Mouse (Mus musculus) forebrain, embryonic 10.5 days (tissue): Measurements from ENCODE around the gene Mfsd11. TPM values are rescaled to one million over a fixed set of nuclear protein-coding genes. Genes with fewer than 3 reads are reported as not detected.
A peak's percentile ranks its signal among the peaks of the same experiment; 100 is the strongest.
"Not testable (repeated sequence)": the region's sequence is repeated elsewhere in the genome, so short reads cannot be mapped to it uniquely, and the experiment has no call there.

Experiments
- DNase-seq: peaks from one replicate; pipeline ENCODE4 v3.0.0-alpha.2; 2017; ENCODE audit warnings: low spot score; ENCODE audit errors: extremely low spot score
- H3K27ac ChIP-seq: fragments of 300-500 bp; sonication (generic); 2 replicates; pipeline ENCODE4 v1.5.1; 2016; ENCODE audit warnings: mild to moderate bottlenecking
- H3K27me3 ChIP-seq: fragments of 300-500 bp; sonication (generic); 2 replicates; pipeline ENCODE4 v1.6.1; 2016; ENCODE audit warnings: mild to moderate bottlenecking; ENCODE audit not compliant: poor library complexity, severe bottlenecking
- H3K36me3 ChIP-seq: fragments of 300-500 bp; sonication (generic); replicated peaks from 2 replicates; pipeline ENCODE4 v1.6.1; 2016; ENCODE audit warnings: mild to moderate bottlenecking, moderate library complexity
- H3K4me1 ChIP-seq: fragments of 300-500 bp; sonication (generic); 2 replicates; pipeline ENCODE4 v1.6.1; 2016
- H3K4me3 ChIP-seq: fragments of 300-500 bp; sonication (generic); 2 replicates; pipeline ENCODE4 v1.5.1; 2016; ENCODE audit warnings: mild to moderate bottlenecking, moderate library complexity
- H3K9me3 ChIP-seq: fragments of 300-500 bp; sonication (generic); 2 replicates; pipeline ENCODE4 v1.6.1; 2016; ENCODE audit warnings: mild to moderate bottlenecking, moderate library complexity
- WGBS: fragments of 180-500 bp; shearing (Covaris S2); methylation state at CpG from one replicate; pipeline ENCODE4 v1.1.7; 2016; 5-methylcytosine and 5-hydroxymethylcytosine counted together
- polyA plus RNA-seq: library from polyadenylated mRNA; unstranded; fragments of >200 nt; fragmentation: Nextera tagmentation; extraction: Ambion mirVana; gene quantifications from 2 replicates; pipeline ENCODE4 v1.2.1, GENCODE M21; 2016

The Mfsd11 gene
- polyA plus RNA-seq, 1 experiment from 2014 or later: 18.9 TPM

DNA sequence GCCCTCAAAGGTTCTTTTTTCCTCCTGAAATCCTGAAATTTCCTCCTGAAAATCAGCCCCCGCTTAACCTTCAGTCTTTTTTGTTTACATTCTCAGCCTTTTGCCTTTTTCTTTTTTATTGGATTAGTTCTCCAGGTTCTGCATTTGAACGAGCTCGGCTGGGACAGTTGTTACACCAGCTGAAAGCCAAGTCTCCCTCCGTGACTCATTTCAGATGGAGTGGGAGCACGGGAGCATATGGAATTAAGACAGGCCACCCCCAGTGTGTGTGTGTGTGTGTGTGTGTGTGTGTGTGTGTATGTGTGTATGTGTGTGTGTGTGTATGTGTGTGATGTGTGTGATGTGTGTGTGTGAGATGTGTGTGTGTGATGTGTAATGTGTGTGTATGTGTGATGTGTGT lies 29.2 kb downstream of the Mfsd11 start:
- no peak overlapping the region for H3K4me3 ChIP-seq

GRCm38 (mm10) chr11:116882446-116882845 lies 30.2 kb downstream of the Mfsd11 start:
- H3K4me1 ChIP-seq: peaks cover 10% of the 10 kb centered on the region
- no peak overlapping the region for H3K4me3 ChIP-seq
- H3K27ac ChIP-seq: no peak overlapping the region
- DNase-seq: no peak
- WGBS: 85% methylated on average over 10 of the region's 10 CpGs
- H3K36me3 ChIP-seq: no peaks in the 10 kb centered on the region
- peaks cover 31% of the 10 kb centered on the region for H3K27me3 ChIP-seq
- no peaks in the 10 kb centered on the region for H3K9me3 ChIP-seq

More for the DNA sequence above, 29.2 kb downstream of the Mfsd11 start:
- 70% methylated on average over 5 of the region's 5 CpGs for WGBS
- peaks cover 21% of the 10 kb centered on the region for H3K27me3 ChIP-seq
- no peak for DNase-seq
- H3K4me1 ChIP-seq: peaks cover 10% of the 10 kb centered on the region
- H3K27ac ChIP-seq: no peak overlapping the region
- no peaks in the 10 kb centered on the region for H3K36me3 ChIP-seq
- H3K9me3 ChIP-seq: no peaks in the 10 kb centered on the region

- 88% methylated on average over 6 of the region's 6 CpGs for WGBS
- no peak overlapping the region for H3K27ac ChIP-seq
- no peak for DNase-seq
- H3K4me1 ChIP-seq: peaks cover 10% of the 10 kb centered on the region
- no peaks in the 10 kb centered on the region for H3K36me3 ChIP-seq
- peaks cover 37% of the 10 kb centered on the region for H3K27me3 ChIP-seq
- no peaks in the 10 kb centered on the region for H3K9me3 ChIP-seq
- no peak overlapping the region for H3K4me3 ChIP-seq
These were observed 31.8 kb downstream of the Mfsd11 start for GRCm38 (mm10) chr11:116884061-116884460.

- Histone ChIP-seq H3K4me3 (peak overlapping the region; percentile 36), H3K27me3 (peaks cover 38% of the 10 kb centered on the region), H3K36me3 (no peaks in the 10 kb centered on the region), H3K9me3 (no peaks in the 10 kb centered on the region), H3K27ac (peak overlapping the region; percentile 52; the same call in 1 of the 2 replicates), H3K4me1 (peaks cover 15% of the 10 kb centered on the region)
- 3% methylated on average over 27 of the region's 28 CpGs for WGBS
- peak; percentile 82 for DNase-seq
These were observed 33.3 kb downstream of the Mfsd11 start for GRCm38 (mm10) chr11:116885275-116886151.

DNA sequence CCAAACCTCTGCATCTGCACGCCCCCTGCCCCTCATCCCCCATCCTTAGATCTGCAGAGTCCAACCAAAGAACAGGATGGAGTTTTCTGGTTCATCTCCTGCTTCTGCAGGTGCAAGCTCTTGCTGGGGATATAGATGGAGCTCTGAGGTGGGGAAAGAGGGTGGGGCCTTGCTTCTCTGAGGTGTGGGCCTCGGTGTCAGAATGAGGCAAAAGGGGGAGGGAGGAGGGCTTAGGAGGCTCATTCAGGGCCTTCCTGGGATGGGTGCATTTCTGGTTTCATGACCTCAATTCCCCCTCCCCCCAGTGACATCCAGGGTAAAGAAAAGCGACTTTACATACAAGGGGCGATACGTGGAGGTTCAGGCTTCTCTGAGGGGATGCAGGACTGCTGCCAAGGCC lies 34.9 kb downstream of the Mfsd11 start:
- Histone ChIP-seq H3K4me3 (no peak overlapping the region), H3K4me1 (peaks cover 15% of the 10 kb centered on the region), H3K27ac (no peak overlapping the region), H3K36me3 (no peaks in the 10 kb centered on the region), H3K9me3 (no peaks in the 10 kb centered on the region), H3K27me3 (peaks cover 38% of the 10 kb centered on the region)
- WGBS: 61% methylated on average over 5 of the region's 5 CpGs
- no peak for DNase-seq

DNA sequence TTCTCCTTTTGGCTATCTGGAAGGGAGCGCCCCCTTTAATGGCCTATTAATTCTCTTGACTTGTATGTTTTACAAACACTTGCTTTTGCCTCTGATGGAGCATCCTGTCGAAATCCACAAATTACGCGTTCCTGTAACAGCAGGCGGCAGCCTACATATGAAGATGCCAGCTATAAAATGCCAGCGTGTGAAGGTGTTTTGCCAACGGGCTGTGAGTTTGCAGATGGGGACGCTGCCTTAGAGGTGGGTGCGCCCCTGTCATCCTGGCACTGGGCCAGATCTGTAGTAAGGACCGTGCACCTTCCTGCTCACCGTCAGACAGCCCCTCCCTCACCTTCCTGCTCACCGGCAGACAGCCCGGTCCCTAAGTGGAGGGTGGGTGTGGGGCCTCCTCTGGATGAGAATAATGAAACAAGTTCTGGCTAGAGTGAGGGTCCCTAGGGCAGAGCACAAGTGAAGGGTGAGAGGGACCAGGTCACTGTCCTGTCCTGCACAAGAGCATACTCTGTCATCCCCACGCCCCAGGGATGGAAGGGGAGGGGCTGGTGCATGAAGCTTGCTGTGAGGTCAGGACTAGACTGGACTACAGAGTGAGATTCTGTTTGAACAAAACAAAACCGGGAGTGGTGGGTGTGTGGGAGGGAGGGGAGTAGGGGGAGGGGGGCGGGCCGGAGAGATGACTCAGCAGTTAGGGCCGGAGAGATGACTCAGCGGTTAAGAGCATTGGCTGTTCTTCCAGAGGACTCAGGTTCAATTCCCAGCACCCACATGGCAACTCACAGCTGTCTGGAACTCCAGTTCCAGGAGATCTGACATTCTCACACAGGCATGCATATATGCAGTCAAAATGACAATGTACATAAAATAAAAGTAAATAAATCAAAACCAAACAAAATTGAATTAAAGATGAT lies 41.5 kb downstream of the Mfsd11 start:
- H3K36me3 ChIP-seq: no peaks in the 10 kb centered on the region
- H3K4me1 ChIP-seq: peaks cover 14% of the 10 kb centered on the region
- peaks cover 22% of the 10 kb centered on the region; the same call in 1 of the 2 replicates for H3K27me3 ChIP-seq
- no peak overlapping the region for H3K27ac ChIP-seq
- 82% methylated on average over 19 of the region's 19 CpGs for WGBS
- no peaks in the 10 kb centered on the region for H3K9me3 ChIP-seq
- no peak for DNase-seq
- no peak overlapping the region for H3K4me3 ChIP-seq

DNA sequence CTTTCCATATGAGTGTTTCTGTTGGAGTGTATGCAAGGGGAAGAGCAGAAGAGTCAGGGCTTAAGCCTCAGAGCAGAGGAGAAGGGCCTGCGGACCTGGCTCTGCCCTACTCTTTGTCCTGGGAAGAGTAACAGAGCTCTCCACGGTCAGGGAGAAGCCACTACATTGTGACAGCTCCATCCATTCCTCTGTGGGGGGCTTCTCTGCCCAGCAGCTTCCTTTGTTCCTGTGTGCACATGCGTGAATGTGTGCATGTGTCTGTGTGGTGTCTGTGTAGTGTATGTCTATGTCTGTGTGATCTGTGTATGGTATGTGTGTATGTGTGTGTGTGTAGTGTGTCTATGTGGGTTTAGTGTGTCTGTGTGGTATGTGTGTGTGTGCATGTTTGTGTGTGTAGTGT lies 43.2 kb downstream of the Mfsd11 start:
- no peak for DNase-seq
- Histone ChIP-seq H3K4me1 (peaks cover 13% of the 10 kb centered on the region), H3K36me3 (no peaks in the 10 kb centered on the region), H3K9me3 (no peaks in the 10 kb centered on the region), H3K27ac (no peak overlapping the region), H3K4me3 (no peak overlapping the region), H3K27me3 (peaks cover 22% of the 10 kb centered on the region)
- WGBS: 70% methylated on average over 3 of the region's 3 CpGs

DNA sequence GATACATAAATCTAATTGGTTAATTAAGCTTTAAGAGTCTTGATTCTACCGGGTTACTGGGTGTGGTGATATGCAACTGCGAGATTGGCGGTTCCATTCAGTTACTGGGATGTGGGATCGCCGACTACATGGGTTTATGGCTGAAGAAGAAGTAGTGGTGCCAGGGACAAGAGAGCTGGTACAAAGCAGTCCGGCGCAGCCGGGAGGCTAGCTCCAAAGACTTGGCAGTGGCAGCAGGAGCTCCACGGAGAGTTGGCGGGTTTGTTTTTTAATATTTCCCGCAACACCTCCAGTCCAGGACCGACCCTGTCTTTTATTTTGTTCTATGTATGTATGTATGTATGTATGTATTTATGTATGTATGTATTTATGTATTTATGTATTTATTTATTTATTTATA lies 47.0 kb downstream of the Mfsd11 start:
- no peak overlapping the region for H3K4me3 ChIP-seq
- H3K36me3 ChIP-seq: no peaks in the 10 kb centered on the region
- no peak overlapping the region for H3K27ac ChIP-seq
- WGBS: 93% methylated on average over 12 of the region's 12 CpGs
- no peak for DNase-seq
- peaks cover 18% of the 10 kb centered on the region for H3K4me1 ChIP-seq
- peaks cover 54% of the 10 kb centered on the region for H3K27me3 ChIP-seq
- H3K9me3 ChIP-seq: no peaks in the 10 kb centered on the region

DNA sequence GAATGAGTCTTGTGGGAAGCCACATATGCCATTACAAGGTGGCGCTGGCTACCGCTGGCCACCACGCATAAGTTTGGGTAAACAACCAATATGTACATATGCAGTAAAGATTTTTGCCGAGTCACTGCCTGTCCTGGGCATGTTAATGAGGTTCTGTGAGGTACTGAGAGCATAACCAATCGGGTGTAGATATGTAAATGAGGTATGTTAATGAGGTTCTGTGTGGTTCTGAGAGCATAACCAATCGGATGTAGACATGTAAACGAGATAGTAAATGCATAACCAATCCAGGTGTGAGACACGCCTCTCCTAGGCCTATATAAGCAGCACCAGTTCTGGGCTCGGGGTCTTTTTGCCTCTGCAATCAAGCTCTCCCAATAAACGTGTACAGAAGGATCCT lies 50.3 kb downstream of the Mfsd11 start:
- Histone ChIP-seq H3K4me1 (peaks cover 28% of the 10 kb centered on the region), H3K27me3 (peaks cover 75% of the 10 kb centered on the region)
- DNase-seq, H3K27ac ChIP-seq, H3K36me3 ChIP-seq, H3K4me3 ChIP-seq, H3K9me3 ChIP-seq: not testable (repeated sequence)
- WGBS: 90% methylated on average over 10 of the region's 10 CpGs

- no peak for DNase-seq
- 3% methylated on average over 23 of the region's 23 CpGs for WGBS
These were observed 53.7 kb downstream of the Mfsd11 start for GRCm38 (mm10) chr11:116905741-116906456.

GRCm38 (mm10) chr11:116913573-116913972 lies 61.3 kb downstream of the Mfsd11 start:
- 86% methylated on average over 16 of the region's 16 CpGs for WGBS

More at GRCm38 (mm10) chr11:116905741-116906456, 53.7 kb downstream of the Mfsd11 start:
- Histone ChIP-seq H3K27ac (no peak overlapping the region), H3K36me3 (no peaks in the 10 kb centered on the region), H3K4me3 (peak overlapping the region; percentile 45), H3K9me3 (no peaks in the 10 kb centered on the region), H3K27me3 (peaks cover 60% of the 10 kb centered on the region), H3K4me1 (peaks cover 19% of the 10 kb centered on the region)

DNA sequence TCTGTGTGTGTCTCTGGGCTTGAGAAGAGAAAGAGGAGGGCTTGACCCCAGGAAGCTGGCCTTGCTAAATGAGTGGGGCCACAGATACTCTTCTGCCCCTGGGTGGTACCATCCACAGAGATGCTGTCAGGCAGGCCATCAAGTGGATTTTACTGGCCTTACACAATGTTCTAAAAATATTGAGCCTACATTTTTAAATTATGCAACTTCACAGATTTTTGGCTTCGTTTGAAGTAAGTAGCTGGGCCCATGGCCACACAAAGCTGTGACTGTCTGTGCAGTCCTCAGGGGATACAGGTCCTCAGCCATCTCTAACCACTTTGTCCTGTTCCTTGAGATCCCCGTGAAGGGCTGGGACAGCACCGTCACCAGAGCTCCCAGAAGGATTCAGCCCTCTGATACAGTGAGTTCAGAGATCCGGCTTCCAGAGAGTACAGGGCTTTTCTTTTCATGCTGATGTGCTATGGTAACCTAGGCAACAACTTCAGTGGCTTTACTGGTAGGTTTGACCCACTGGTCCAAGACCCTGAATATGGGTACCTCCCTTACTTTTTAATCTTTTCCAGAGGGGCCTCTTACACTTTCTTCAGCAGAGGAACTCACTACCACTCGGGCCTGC lies 62.1 kb downstream of the Mfsd11 start:
- no peak overlapping the region for H3K27ac ChIP-seq
- no peak for DNase-seq
- WGBS: 68% methylated on average over 5 of the region's 5 CpGs
- no peaks in the 10 kb centered on the region for H3K9me3 ChIP-seq
- no peaks in the 10 kb centered on the region for H3K36me3 ChIP-seq
- H3K27me3 ChIP-seq: peaks cover 57% of the 10 kb centered on the region
- H3K4me1 ChIP-seq: peaks cover 23% of the 10 kb centered on the region
- no peak overlapping the region for H3K4me3 ChIP-seq

More at GRCm38 (mm10) chr11:116913573-116913972, 61.3 kb downstream of the Mfsd11 start:
- Histone ChIP-seq H3K27me3 (peaks cover 49% of the 10 kb centered on the region), H3K9me3 (no peaks in the 10 kb centered on the region), H3K4me3 (no peak overlapping the region), H3K36me3 (no peaks in the 10 kb centered on the region), H3K4me1 (peaks cover 15% of the 10 kb centered on the region), H3K27ac (no peak overlapping the region)
- DNase-seq: no peak
